In the genomic region with DNA sequence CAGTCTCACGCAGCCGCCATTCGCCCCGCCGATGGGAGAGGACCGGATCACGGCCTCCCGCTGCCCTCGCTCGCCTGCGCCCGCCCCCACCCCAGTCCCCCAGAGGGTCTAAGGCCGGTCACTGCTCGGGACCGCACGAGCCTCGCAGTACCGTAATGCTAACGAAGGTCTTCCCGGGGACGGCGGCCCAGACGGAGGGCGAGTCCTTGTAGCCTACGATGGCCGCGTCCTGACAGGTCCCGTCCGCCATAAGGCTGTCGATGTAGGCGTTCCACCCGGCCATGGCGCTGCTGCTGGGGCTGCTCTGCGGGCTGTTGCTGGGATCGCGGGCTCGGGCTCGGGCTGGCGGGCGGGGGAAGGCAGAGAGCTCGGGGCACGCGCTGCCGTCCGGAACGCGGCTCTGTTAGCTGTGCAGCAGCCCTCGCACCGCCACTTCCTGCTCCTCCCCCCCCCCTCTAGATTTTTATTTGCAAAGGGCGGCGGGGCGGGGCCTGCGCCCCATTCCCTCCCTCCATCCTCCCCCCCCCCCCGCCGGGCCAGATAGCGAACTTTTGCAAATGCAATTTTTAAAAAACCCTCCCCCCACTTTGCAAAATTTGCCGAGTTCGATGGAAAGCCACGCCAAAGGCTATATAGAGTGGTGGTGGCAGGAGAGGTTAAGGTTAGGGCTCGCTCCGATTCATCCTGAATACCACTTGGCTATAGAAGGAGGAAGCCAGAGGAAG, we compare ENCODE assay signal across 8 mouse cellular contexts. TPM values are rescaled to one million over a fixed set of nuclear protein-coding genes. Genes with fewer than 3 reads are reported as not detected.
A peak's percentile ranks its signal among the peaks of the same experiment; 100 is the strongest.
DNase-seq lines count a peak whose midpoint lies in the region; ATAC-seq and TF ChIP-seq lines count a peak whose summit lies in the region.

A gene (minus strand): TSS at position 447 of the 725 bp plus-strand sequence.

- TF ChIP-seq CTCF in gastrocnemius, adult 2 months (IDR thresholded peaks at IDR 0.05): no peak

- peak; percentile 47 for ATAC-seq in megakaryocyte-erythroid progenitor cell, adult 5-6 weeks (replicated peaks; ENCODE audit: low FRiP score, low TSS enrichment, poor library complexity, severe bottlenecking)

- peak within 1 kb of the TSS; percentile 94 for H3K4me3 ChIP-seq in gastrocnemius, adult 2 months

- intact Hi-C loops in gastrocnemius, adult 2 months (cut with DNase I): loop anchor here (1.0 to 2.0 kb wide), 3 partner anchors 14 to 46 kb away; a partner anchor contains a TSS
- intact Hi-C loops in left cerebral cortex, postnatal 14 days (cut with DNase I): loop anchor here (2.0 kb wide), 1 partner anchor 14 kb away; a partner anchor contains a TSS

- peak; percentile 43 for DNase-seq in WW6 (ENCODE audit: low read depth, low spot score)
- peak; percentile 83 to 86 for DNase-seq in cerebellum, postnatal 14 days
- DNase-seq in gastrocnemius, adult 2 months: peak; percentile 88
- peak; percentile 95 for DNase-seq in induced T-regulatory cell, adult 2 months (ENCODE audit: low read depth)
- peak; percentile 68 to 69 for DNase-seq in left cerebral cortex, postnatal 14 days (ENCODE audit: low spot score in 2 of 2)
- DNase-seq in right cerebral cortex, postnatal 25 days: peak; percentile 72
- DNase-seq in urinary bladder, postnatal 4 days (ENCODE audit: low spot score in 2 of 2): peak; percentile 71 to 80

- H3K27ac ChIP-seq in gastrocnemius, adult 2 months: peak within 1 kb of the TSS; percentile 92

RNA-seq across cellular contexts. Expression of the gene that starts here (rescaled TPM):
- 100 to 1,000 TPM; 252 to 257 TPM for total RNA-seq in gastrocnemius, adult 2 months (2021)
- total RNA-seq in left cerebral cortex, postnatal 14 days (2021): 100 to 1,000 TPM; 267 to 286 TPM
- 1,236 and 1,373 TPM in 2 replicates for total RNA-seq in megakaryocyte-erythroid progenitor cell, adult 5-6 weeks (2014; fragmentation: Nextera tagmentation)
- total RNA-seq in megakaryocyte-erythroid progenitor cell, adult 5-6 weeks (2017): 377 and 675 TPM in 2 replicates

Comparison
In these comparisons a context has a peak if more than half of its experiments do, and no peak if none do; other contexts are left out.
1. Peak in every context shown above with its lines: DNase-seq, ATAC-seq, H3K4me3 ChIP-seq and H3K27ac ChIP-seq.
2. DNase-seq: peak in every context shown above with its lines; median percentile 95 in induced T-regulatory cell, adult 2 months; 88 in gastrocnemius, adult 2 months; 84 in cerebellum, postnatal 14 days; 76 in urinary bladder, postnatal 4 days; 72 in right cerebral cortex, postnatal 25 days; 68 in left cerebral cortex, postnatal 14 days; 43 in WW6.